Mouse (Mus musculus) heart, postnatal 25 days (tissue): ENCODE data around the gene Fbrs. TPM values are rescaled to one million over a fixed set of nuclear protein-coding genes. Genes with fewer than 3 reads are reported as not detected.
"Not testable (repeated sequence)": the region's sequence is repeated elsewhere in the genome, so short reads cannot be mapped to it uniquely, and the experiment has no call there.

Experiments
- DNase-seq: peaks from one replicate; pipeline ENCODE4 v3.0.0; 2022; ENCODE audit warnings: low spot score
- intact Hi-C: fragments of 180-260 bp; cut with DNase I; formaldehyde crosslinking; loops from one replicate; pipeline ENCODE4 v1.15.1; 2025
- total RNA-seq, 2 experiments: library from RNA; stranded (reverse); gene quantifications; 2 replicates each; pipeline ENCODE4 v1.2.3; 2021

The Fbrs gene
- 10 to 100 TPM; 32.9 to 34.0 TPM for total RNA-seq

DNA sequence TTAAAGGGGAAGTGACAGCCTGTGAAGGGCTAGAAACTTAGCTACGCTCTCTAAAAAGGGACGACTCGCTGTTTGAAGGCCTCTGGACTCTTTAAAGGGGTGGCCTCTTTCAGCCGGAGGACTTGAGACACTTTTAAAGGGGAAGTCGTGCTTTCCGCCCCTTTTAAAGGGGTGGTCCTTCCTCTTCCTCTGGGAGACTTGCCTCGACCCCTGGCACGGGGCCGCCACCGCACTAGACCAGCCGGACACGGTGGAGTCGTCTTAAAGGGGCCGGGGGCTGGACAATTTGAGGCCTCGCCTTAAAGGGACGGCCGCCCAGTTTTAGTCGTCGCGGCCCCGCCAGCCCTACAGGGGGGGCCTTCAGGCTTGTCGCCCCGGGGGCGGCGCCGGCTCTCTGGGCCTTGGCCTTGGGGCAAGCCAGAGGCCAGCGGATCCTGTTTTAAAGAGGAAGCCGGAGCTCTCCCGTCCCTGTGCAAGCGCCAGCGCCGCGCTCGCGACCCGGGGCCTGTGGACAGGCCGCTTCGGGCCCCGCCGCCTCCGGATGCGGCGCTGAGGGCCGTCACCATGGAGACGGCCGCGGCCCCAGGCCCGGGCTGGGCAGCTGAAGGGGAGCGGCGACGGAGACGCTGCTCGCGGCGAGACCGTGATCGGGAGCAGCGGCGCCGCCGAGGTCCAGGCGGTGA lies at the start of gene Fbrs:
TSS of gene Fbrs (plus strand) at position 565 of the 683 bp plus-strand sequence.
- intact Hi-C loops, result loop anchor here (1.0 kb wide), 1 partner anchor 34 kb away; no protein-coding TSS in a partner anchor
- DNase-seq, result peak; percentile 97

GRCm38 (mm10) chr7:127435206-127435605 lies 43.8 kb upstream of the Fbrs start:
- no peak for DNase-seq
- intact Hi-C loops, result no loop called here

- intact Hi-C loops, result no loop called here
- DNase-seq, result no peak
These were observed 41.3 kb upstream of the Fbrs start for GRCm38 (mm10) chr7:127437724-127438123.

DNA sequence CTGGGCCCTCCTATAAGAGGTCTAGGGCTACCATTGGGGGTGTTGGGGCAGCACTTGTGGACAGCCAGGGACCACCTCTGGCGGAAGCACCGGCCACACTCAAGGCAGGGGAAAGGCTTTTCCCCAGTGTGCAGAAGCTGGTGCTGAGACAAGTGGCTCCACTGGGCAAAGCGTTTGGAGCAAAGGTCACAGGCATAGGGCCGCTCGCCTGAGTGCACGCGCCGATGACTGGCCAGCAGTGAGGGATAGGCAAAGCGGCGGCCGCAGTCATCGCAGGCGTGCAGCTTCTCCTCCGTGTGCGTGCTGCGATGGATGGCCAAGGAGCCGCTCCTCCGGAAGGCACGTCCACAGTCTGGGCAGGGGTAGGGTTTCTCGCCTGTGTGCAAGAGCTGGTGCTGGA lies 35.0 kb upstream of the Fbrs start:
- DNase-seq, result no peak
- intact Hi-C loops, result no loop called here

- intact Hi-C loops, result no loop called here
- DNase-seq, result peak; percentile 89
These were observed 30.3 kb upstream of the Fbrs start, which contains the start of gene Zfp689 for GRCm38 (mm10) chr7:127448521-127449300. Gene Zfp689, minus strand, starts transcription at chr7:127449158.

DNA sequence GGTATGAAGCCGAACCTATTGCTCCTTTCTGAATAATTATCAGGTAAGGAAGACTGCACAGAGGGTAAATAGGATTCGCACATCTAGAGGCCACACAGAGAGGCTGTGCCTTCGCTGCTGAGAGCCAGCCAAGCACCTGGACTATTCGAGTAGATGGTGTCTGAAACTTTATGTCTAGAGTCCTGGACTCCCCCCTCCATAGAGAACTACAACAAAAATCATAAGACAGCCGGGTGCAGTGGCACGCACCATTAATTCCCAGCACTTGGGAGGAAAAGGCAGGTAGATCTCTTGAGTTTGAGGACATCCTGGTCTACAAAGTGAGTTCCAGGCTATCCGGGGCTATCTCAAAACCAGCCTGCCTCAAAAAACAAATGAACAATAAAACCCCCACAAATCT lies 29.0 kb upstream of the Fbrs start:
- intact Hi-C loops, result no loop called here
- no peak for DNase-seq

DNA sequence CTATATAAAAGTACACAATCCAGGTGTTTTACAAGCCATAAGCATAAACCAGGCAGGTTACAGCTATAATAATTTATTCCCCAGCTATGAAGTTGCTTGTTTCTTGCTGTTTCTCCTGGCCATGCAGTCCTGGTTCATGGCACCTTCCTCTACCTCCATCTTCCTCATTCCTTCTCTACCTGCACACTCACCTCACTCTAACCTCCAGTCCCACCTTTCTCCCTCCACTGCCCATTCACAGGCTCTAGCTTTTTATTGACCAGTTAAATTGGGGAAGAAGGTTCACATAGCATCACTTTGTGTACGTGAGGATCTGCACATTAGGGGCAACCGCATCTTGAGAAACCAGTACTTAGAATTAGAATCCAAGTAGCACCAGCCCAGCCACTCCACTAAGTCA lies 25.9 kb upstream of the Fbrs start:
- intact Hi-C loops, result no loop called here
- no peak for DNase-seq

GRCm38 (mm10) chr7:127454905-127455304 lies 24.1 kb upstream of the Fbrs start:
- DNase-seq, result no peak
- intact Hi-C loops, result no loop called here

DNA sequence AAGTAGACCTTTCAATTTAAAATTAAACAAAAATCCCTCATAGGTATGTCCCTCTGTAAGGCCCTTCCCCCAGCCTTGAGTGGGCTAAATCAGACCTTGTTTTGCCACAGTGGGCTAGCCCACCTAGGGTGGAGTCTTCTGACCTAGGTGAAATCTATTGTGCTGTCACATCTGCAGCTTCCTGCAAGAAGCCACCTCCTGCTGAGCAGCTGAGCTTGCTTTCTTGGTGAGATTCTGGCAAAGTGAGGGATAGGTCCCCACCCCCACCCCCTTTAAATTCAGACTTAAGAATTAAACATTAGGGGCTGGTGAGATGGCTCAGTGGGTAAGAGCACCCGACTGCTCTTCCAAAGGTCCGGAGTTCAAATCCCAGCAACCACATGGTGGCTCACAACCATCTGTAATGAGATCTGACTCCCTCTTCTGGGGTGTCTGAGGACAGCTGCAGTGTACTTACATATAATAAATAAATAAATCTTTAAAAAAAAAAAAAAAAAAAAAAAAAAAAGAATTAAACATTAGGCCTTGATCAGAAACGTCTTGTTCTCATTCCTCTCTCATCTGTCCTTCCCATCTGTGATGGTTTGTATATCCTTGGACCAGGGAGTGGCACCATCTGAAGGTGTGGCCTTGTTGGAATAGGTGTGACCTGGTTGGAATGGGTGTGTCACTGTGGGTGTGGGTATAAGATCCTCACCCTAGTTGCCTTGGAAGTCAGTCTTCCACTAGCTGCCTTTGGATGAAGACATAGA lies 20.5 kb upstream of the Fbrs start:
- intact Hi-C loops, DNase-seq: not testable (repeated sequence)

DNA sequence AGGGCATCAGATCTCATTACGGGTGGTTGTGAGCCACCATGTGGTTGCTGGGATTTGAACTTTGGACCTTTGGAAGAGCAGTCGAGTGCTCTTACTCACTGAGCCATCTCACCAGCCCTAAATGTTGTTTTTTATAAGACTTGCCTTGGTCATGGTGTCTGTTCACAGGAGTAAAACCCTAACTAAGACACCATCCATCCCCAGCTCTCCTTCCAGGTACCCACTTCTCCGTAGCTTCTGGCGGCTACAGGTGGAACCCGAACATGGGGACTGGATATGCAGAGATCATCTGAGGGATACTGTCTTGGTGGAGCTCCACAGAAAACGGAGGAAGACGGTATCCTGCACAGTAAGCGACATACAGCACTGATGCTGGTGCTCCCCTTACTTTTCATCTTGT lies 19.7 kb upstream of the Fbrs start, which contains the start of gene Prr14:
TSS of gene Prr14 (plus strand) at position 301 of the 400 bp plus-strand sequence.
- DNase-seq, intact Hi-C loops: not testable (repeated sequence)

- no peak for DNase-seq
- intact Hi-C loops, result no loop called here
These were observed 13.8 kb upstream of the Fbrs start for GRCm38 (mm10) chr7:127465191-127465590.

GRCm38 (mm10) chr7:127465670-127466069 lies 13.3 kb upstream of the Fbrs start:
- intact Hi-C loops, DNase-seq: not testable (repeated sequence)

GRCm38 (mm10) chr7:127466606-127467005 lies 12.4 kb upstream of the Fbrs start:
- intact Hi-C loops, result no loop called here
- no peak for DNase-seq

GRCm38 (mm10) chr7:127470011-127470715 lies 8.8 kb upstream of the Fbrs start:
- intact Hi-C loops, result loop anchor here (5.0 kb wide), 1 partner anchor 213 kb away; no protein-coding TSS in a partner anchor
- DNase-seq, result no peak

GRCm38 (mm10) chr7:127470743-127471645 lies 8.0 kb upstream of the Fbrs start:
- intact Hi-C loops, result loop anchor here (5.0 kb wide), 1 partner anchor 214 kb away; no protein-coding TSS in a partner anchor

GRCm38 (mm10) chr7:127471646-127472010 lies 7.4 kb upstream of the Fbrs start:
- no peak for DNase-seq
- intact Hi-C loops, result loop anchor here (5.0 kb wide), 1 partner anchor 214 kb away; no protein-coding TSS in a partner anchor

More at GRCm38 (mm10) chr7:127470743-127471645, 8.0 kb upstream of the Fbrs start:
- peak; percentile 92 for DNase-seq

- intact Hi-C loops, result loop anchor here (5.0 kb wide), 1 partner anchor 215 kb away; no protein-coding TSS in a partner anchor
- DNase-seq, result no peak
These were observed 6.9 kb upstream of the Fbrs start for GRCm38 (mm10) chr7:127472060-127472459.

GRCm38 (mm10) chr7:127473705-127474104 lies 5.3 kb upstream of the Fbrs start:
- intact Hi-C loops, result loop anchor here (5.0 kb wide), 1 partner anchor 216 kb away; no protein-coding TSS in a partner anchor
- no peak for DNase-seq
